Mouse (Mus musculus): ENCODE measurements at regions not wholly inside any gene's neighbourhood (a gene's known extent, or its start where the extent isn't known, plus 50 kb on each side); places are given as distances from the start of the nearest gene placed in this dataset.

DNA sequence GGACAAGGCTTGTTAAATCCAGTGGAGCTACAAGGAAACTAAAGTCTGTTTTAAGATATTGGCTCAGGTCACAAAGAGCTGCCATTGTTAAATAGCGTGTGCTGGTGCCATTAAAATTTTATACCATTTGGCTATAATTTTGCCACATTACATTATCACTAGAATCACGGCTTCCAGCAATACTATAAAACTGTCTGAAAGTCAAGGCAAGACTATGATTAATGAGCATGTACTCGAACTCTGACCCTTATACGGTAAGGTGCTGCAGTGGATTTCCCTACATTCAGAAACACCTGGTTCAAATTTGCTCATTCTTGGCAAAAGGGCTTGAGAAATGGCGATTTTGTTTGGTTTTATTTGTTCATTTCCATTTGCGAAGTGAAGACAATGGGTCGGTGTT lies 119.2 kb upstream of the Mon1b start:
- no peak for TF ChIP-seq POLR2AphosphoS2 (IDR thresholded peaks at IDR 0.05; ENCODE audit: low read depth, low read length)
- TF ChIP-seq POLR2A (IDR thresholded peaks at IDR 0.05; ENCODE audit: low read depth, low read length) = no peak
- TF ChIP-seq CTCF (conservative IDR thresholded peaks at IDR 0.05 in 1 of 2, IDR thresholded peaks at IDR 0.05 in 1 of 2; ENCODE audit: low read depth in 2 of 2, low read length in 2 of 2) = no peak
- TF ChIP-seq HCFC1 (IDR thresholded peaks at IDR 0.05; ENCODE audit: low read depth, low read length) = no peak

Data from CH12.LX (cell line).